Mouse (Mus musculus): Measurements from ENCODE around the gene Pld6. TPM values are rescaled to one million over a fixed set of nuclear protein-coding genes. Genes with fewer than 3 reads are reported as not detected.

Pld6 gene
- polyA plus RNA-seq (2012; rRNA removed): 10.1 and 10.7 TPM in 2 replicates

DNA sequence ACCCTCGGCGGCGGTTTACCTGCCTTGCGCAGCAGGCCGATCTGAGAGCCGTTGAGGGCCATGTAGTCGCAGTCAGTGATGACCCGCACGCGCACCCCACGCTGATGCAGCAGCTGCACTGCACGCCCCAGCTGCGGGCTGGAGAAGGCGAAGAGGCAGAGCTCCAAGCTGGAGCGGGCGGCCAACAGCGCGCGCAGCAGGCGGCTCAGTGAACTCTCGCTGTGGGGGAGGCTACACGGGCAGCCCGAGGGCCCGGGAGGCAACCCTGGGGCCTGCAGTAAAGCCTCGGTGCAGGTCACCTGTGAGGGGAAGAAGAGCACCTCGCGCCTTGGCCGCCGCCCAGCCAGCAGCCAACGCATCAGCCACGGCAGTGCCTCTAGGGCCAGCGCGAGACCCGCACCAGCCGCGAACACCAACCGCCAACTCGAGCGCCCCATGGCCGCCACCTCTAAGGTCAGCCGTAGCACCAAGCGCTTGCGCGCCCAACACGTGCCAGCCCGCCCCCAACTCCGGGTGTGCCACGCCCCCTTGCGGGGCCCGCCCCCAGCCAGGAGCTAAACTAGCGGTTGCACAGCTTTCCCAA, at the start of gene Pld6:
Gene Pld6, minus strand, starts transcription at position 447 of the 583 bp plus-strand sequence.

DNA sequence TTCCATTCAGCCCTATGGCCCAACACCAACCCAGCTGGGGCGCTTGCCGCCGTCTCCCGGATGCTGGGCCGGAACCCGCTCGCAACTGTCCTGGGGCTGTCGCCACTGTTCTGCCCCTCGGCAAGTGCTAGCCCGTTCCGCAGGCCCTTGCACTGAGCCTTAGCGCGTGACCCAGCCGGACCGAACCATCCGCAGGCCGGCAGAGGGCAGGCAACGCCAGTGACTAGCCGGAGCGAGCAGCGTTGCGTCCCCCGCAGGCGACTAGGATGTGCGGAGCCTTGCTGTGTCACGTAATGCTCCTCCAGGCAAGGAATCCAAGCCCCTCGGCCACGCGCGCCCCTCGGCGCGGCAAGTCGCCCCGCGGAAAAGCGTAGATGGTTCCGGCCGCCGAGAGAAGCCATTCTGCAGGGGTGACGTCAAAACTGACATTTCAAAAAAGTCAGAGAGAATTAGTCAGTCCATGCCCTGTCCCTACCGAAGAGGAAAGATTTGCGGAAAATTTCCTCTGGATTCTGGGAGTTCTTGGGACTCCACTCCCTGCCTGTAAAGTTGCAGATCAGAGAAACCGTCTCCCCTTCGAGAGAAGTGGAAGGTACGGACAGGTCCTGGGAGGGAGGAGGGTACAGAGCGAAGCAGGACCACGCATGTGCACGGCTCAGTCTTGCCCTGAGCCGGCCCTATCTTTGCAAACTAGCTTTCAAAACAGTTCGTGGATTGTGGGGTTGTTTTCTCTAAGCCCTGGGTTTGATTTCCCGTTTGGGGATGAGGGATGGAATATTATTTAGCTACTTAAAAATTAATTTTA, 22.4 kb upstream of the Pld6 start, which contains the start of gene Flcn:
Gene Flcn, minus strand, starts transcription at position 347 of the 805 bp plus-strand sequence.

Other genes with a start within 250 kb of the Pld6 start
- gene Nlrp3, start 246.1 kb downstream of the Pld6 start, polyA plus RNA-seq (2012; rRNA removed): 0.70 and 0.78 TPM in 2 replicates
- gene Olfr222, start 211.4 kb downstream of the Pld6 start, polyA plus RNA-seq (2012; rRNA removed): not detected in 2 replicates
- not detected in 2 replicates for gene Olfr223, start 194.4 kb downstream of the Pld6 start, polyA plus RNA-seq (2012; rRNA removed)
- 144 TPM in 2 replicates for gene Mprip, start 126.3 kb downstream of the Pld6 start, polyA plus RNA-seq (2012; rRNA removed)
- gene Flcn, start 22.4 kb upstream of the Pld6 start, polyA plus RNA-seq (2012; rRNA removed): 53.6 and 58.5 TPM in 2 replicates
- gene Nt5m, start 51.8 kb upstream of the Pld6 start, polyA plus RNA-seq (2012; rRNA removed): 44.2 and 51.0 TPM in 2 replicates
- 12.2 and 12.7 TPM in 2 replicates for gene Cops3, start 52.2 kb upstream of the Pld6 start, polyA plus RNA-seq (2012; rRNA removed)
- 42.0 and 47.0 TPM in 2 replicates for gene Med9, start 160.6 kb upstream of the Pld6 start, polyA plus RNA-seq (2012; rRNA removed)
- gene Rasd1, start 177.3 kb upstream of the Pld6 start, polyA plus RNA-seq (2012; rRNA removed): 63.5 and 67.1 TPM in 2 replicates